Mouse (Mus musculus): ENCODE data around the gene Smarcb1.

Smarcb1 gene

GRCm38 (mm10) chr10:75854096-75854495, 67.3 kb downstream of the Smarcb1 start:
- DNase-seq: no peak

DNA sequence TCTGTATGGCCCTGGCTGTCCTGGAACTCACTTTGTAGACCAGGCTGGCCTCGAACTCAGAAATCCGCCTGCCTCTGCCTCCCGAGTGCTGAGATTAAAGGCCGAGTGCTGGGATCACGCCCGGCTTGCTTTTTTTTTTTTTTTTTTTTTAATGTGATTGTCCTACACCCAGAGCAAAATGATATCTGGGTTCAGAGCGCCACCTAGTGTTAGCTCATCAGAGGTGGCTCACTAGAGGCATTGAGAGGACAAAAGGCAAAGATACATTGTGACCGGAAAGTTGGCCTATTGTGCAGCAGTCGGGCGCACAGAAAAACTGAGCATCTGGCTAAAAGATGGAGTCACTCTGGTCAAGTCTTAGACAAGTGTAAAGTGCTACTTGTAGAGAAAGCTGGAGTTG, 68.0 kb downstream of the Smarcb1 start:
- peak; percentile 93 for DNase-seq

DNA sequence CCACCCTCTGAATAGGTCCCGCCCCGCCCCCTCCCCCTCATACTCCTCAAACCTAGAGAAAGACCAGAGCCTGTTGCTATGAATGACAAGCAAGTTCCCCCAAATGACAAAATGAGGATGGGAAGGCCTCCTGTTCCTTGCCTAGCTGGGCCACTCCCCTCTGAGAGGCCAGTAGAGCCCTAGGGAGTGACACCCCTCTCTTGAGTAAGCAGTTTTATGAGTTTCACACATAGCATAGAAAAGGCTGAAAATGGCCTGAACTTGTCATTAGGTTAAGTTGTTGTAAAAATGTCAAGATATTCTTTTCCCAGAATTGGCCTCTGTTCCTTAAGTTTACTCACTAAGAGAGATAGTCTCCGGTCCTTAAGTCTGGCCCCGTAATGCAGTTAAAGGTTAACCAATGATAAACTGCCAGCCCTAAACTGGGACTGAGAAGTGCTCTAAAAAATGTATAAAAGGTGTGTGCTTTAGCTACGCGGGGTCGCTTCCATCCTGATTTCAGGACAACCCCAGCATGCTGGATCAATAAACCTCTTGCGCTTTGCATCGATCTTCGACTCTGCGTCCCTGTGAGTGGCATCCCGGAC, 68.8 kb downstream of the Smarcb1 start:
- no peak for DNase-seq

DNA sequence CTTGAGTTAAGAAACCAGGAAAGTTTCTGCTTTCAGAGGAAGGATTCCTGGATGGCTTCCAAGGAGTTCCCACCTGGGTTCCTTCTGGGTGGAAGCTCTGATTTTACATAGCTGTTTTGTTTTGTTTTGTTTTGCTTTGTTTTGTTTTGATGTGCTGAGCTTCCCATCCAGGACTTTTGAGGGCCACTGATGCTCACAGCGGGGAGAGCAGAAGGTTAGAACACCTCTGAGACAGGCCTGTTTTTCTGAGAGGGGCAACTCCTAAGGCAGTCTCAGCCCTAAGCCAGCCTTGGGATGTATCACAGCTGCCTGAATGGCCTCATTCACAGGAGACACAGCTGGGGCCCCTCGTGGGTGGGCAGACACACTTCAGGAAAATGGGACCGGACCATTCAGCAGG, 69.7 kb downstream of the Smarcb1 start:
- no peak for DNase-seq

DNA sequence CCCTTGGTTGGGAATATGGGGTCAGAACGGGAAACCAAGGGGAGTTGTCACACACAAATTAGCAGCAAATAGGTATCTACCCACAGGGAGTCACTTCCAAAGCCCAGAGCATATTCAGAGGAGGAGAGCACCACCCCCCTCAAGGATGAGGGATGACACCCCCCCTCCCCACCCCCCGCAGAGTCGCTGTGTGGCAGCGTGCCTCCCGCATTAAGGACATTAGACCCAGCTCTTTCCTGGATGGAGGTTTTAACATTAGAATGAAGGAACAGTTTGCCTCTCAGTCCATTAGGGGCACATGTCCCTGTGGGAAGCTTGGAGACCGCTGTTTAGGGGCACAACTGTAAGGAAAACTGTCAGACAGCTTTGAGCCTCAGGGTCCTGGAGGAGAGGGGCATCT, 70.3 kb downstream of the Smarcb1 start:
- no peak for DNase-seq

GRCm38 (mm10) chr10:75848382-75848781, 73.0 kb downstream of the Smarcb1 start:
- DNase-seq: no peak
